Mouse (Mus musculus) intestine, embryonic 15.5 days (tissue): Measurements from ENCODE around the gene Tmem139. TPM values are rescaled to one million over a fixed set of nuclear protein-coding genes. Genes with fewer than 3 reads are reported as not detected.

Source experiments
- ATAC-seq: fragments of 200-750 bp; cut with Nextera tagmentation; 2 replicates; pipeline ENCODE4 v1.8.0; 2017; ENCODE audit warnings: moderate TSS enrichment, moderate library complexity
- H3K27ac ChIP-seq: fragments of 300-500 bp; sonication (generic); 2 replicates; pipeline ENCODE4 v1.5.1; 2015; ENCODE audit warnings: mild to moderate bottlenecking, inconsistent platforms
- H3K27me3 ChIP-seq: fragments of 300-500 bp; sonication (generic); replicated peaks from 2 replicates; pipeline ENCODE4 v1.6.1; 2015; ENCODE audit warnings: inconsistent platforms
- H3K36me3 ChIP-seq: fragments of 300-500 bp; sonication (generic); 2 replicates; pipeline ENCODE4 v1.6.1; 2015; ENCODE audit warnings: inconsistent platforms
- H3K4me1 ChIP-seq: fragments of 300-500 bp; sonication (generic); replicated peaks from 2 replicates; pipeline ENCODE4 v1.6.1; 2015; ENCODE audit warnings: inconsistent platforms
- H3K4me2 ChIP-seq: fragments of 300-500 bp; sonication (generic); replicated peaks from 2 replicates; pipeline ENCODE4 v1.6.1; 2015; ENCODE audit warnings: mild to moderate bottlenecking, inconsistent platforms
- H3K4me3 ChIP-seq: fragments of 300-500 bp; sonication (generic); replicated peaks from 2 replicates; pipeline ENCODE4 v1.5.1; 2015; ENCODE audit warnings: inconsistent platforms
- H3K9ac ChIP-seq: fragments of 300-500 bp; sonication (generic); 2 replicates; pipeline ENCODE4 v1.6.1; 2015; ENCODE audit warnings: inconsistent platforms
- H3K9me3 ChIP-seq: fragments of 300-500 bp; sonication (generic); 2 replicates; pipeline ENCODE4 v1.6.1; 2016; ENCODE audit warnings: inconsistent platforms
- WGBS: fragments of 180-500 bp; shearing (Covaris S2); methylation state at CpG from one replicate; pipeline ENCODE4 v1.1.7; 2015; 5-methylcytosine and 5-hydroxymethylcytosine counted together
- polyA plus RNA-seq: library from polyadenylated mRNA; unstranded; fragments of >200 nt; fragmentation: Nextera tagmentation; extraction: Ambion mirVana; gene quantifications from 2 replicates; pipeline ENCODE4 v1.2.1, GENCODE M21; 2015

Tmem139 gene
- polyA plus RNA-seq: 9.9 and 11.8 TPM in 2 replicates

DNA sequence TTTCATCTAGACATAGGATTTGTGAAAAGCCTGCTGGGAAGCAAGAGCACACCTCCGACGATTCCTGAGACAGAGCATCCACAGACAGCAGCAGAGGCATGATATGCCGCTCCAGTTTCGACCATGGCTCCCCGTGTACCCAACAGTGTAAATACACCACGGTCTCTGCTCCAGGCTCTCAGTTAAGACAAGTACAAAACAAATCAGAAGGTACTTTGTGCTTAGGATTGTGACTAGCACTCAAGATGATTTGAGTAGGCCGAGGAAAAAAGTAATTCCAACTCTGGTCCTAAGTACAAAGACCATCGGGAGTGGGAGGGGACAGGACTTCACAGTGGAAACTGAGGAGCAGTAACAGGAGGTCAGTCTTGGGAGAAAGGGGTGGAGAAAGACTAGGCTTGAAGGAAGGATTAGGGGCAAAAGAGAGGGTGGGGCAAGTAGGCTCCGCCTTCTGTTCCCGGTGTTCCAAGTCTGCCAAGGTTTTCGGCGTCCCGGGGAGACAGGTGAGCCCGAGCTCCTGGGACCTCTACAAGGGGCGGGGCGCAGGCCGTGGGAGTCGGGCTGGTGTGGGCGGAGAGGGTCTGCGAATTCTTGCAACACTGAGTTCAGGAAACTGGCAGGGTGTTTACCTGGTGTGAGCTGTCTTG lies at the start of gene Tmem139:
TSS of gene Tmem139 (plus strand) at position 447 of the 647 bp plus-strand sequence.
- Histone ChIP-seq H3K9ac (0 out of 2 replicates have a peak within 1 kb of the TSS, but pooled peaks have one; percentile 20), H3K4me1 (peaks cover 2% of the 10 kb centered on the region; the same call in 1 of the 2 replicates), H3K27ac (peak within 1 kb of the TSS; percentile 77), H3K4me3 (peak within 1 kb of the TSS; percentile 26), H3K27me3 (no peaks in the 10 kb centered on the region), H3K36me3 (no peaks in the 10 kb centered on the region), H3K4me2 (peak within 1 kb of the TSS; percentile 51), H3K9me3 (no peaks in the 10 kb centered on the region)
- peak; percentile 42 for ATAC-seq
- WGBS: 11% methylated on average over 20 of the region's 20 CpGs

DNA sequence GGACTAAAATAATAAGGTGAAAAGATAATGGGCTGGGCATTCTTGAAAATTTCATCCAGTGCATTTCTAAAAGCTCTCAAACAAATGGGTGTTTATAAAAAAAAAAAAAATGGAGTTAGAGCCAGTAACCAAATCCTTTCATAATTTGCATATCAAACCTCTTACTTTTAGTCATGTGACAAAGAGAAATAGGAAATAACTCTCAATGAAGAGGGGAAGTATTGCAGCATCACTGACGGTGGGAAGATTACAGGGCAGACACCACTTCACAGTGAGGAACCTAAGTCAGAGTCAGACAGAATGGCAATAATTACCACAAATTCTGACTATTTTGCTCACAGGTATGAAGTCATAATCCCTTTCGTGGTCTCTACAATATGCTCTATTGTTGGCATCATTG lies 46.7 kb upstream of the Tmem139 start, which contains the start of gene Tas2r144:
TSS of gene Tas2r144 (plus strand) at position 301 of the 400 bp plus-strand sequence.
- no peaks in the 10 kb centered on the region for H3K36me3 ChIP-seq
- no peak within 1 kb of the TSS for H3K9ac ChIP-seq
- no peak within 1 kb of the TSS for H3K4me3 ChIP-seq
- 78% methylated on average over 2 of the region's 2 CpGs for WGBS
- H3K9me3 ChIP-seq: no peaks in the 10 kb centered on the region
- no peak within 1 kb of the TSS for H3K27ac ChIP-seq
- no peaks in the 10 kb centered on the region for H3K4me1 ChIP-seq
- no peak within 1 kb of the TSS for H3K4me2 ChIP-seq
- H3K27me3 ChIP-seq: no peaks in the 10 kb centered on the region
- no peak for ATAC-seq

DNA sequence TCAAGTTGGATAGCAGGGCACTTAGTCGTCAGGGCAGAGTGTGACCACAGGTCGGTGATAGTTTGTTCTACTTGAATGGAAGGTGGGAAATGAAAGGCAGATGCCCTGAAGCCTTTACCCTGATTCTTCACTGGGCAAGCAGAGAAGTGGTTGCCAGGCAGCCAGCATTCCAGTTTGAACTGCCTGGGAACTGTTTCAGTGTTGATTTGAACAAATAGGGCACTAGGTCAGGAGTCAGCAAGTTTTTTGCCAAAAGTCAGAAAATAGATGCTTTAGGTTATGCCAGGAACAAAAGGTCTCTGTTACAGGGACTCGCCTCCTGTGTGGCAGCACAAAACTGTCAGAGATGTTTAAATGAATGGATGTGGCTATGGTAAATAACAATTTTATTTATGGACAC lies 39.5 kb upstream of the Tmem139 start:
- no peaks in the 10 kb centered on the region for H3K36me3 ChIP-seq
- WGBS: 68% methylated on average over 3 of the region's 3 CpGs
- no peaks in the 10 kb centered on the region for H3K4me1 ChIP-seq
- no peak overlapping the region for H3K27ac ChIP-seq
- no peak for ATAC-seq
- no peak overlapping the region for H3K9ac ChIP-seq
- no peak overlapping the region for H3K4me3 ChIP-seq
- no peaks in the 10 kb centered on the region for H3K27me3 ChIP-seq
- no peak overlapping the region for H3K4me2 ChIP-seq
- H3K9me3 ChIP-seq: no peaks in the 10 kb centered on the region

DNA sequence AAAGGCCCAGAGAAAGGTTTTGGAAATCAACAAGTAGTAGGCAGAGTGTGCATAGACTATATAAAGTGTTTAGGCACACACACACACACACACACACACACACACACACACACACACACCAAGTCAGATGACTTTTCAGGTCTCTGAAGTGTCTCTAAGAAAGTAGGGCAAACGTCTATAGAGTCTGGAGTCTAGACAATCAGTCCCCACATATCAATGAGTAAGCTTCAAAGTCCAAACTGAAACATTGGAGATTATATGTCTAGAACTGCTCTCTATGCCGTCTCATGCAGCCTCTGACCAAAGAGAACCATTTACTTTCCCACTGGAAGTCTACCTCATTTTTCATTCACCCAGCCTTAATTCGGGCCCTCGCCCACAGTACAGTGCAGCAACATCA lies 36.7 kb upstream of the Tmem139 start:
- no peaks in the 10 kb centered on the region for H3K4me1 ChIP-seq
- H3K36me3 ChIP-seq: no peaks in the 10 kb centered on the region
- no peaks in the 10 kb centered on the region for H3K27me3 ChIP-seq
- H3K9me3 ChIP-seq: no peaks in the 10 kb centered on the region
- WGBS: 69% methylated on average over 4 of the region's 4 CpGs
- H3K9ac ChIP-seq: no peak overlapping the region
- peak; percentile 49 for ATAC-seq
- no peak overlapping the region for H3K27ac ChIP-seq
- H3K4me2 ChIP-seq: no peak overlapping the region
- no peak overlapping the region for H3K4me3 ChIP-seq

DNA sequence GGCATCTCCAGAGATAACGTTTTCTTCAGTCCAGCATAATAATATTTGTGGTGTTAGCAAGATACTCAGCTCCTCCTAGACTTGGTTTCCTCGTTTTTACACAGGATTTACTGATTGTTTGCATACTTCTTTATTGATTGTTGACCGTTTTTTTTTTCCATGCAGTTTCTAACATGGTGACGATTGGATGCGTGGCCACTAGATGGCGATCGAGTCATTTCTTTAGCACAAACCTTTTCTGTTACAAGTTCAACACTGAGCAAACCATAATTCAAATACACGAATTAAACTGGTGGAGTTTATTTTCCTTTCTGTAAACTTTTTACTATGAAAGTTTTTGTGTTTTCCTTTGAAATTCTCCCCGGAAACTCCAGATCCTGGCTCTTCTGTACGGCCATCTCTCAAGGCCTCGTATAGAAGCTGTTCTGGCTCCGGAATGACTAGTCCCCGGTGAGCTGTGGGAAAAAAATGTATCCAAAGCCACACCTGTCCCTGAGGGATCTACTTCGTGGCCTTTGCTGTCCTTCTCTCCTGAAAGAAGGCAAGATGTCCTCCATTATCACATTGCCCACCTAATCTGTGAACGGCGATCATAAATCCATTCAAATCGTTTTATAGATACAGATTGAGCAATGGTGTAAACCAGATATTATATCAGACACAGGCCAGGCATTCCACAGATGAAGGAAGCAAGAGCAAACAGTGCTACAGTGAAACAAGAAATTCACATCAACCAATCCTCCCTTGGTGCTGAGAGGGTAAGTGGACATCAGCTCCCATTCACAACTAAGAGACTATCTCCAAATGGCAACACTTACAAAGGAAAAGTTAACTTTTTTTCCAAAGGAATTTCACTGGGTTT lies 34.3 kb upstream of the Tmem139 start:
- Histone ChIP-seq H3K9me3 (no peaks in the 10 kb centered on the region), H3K27me3 (no peaks in the 10 kb centered on the region), H3K27ac (no peak overlapping the region), H3K4me2 (no peak overlapping the region), H3K4me1 (no peaks in the 10 kb centered on the region), H3K4me3 (no peak overlapping the region), H3K9ac (no peak overlapping the region), H3K36me3 (no peaks in the 10 kb centered on the region)
- WGBS: 25% methylated on average over 17 of the region's 17 CpGs
- ATAC-seq: peak; percentile 78

DNA sequence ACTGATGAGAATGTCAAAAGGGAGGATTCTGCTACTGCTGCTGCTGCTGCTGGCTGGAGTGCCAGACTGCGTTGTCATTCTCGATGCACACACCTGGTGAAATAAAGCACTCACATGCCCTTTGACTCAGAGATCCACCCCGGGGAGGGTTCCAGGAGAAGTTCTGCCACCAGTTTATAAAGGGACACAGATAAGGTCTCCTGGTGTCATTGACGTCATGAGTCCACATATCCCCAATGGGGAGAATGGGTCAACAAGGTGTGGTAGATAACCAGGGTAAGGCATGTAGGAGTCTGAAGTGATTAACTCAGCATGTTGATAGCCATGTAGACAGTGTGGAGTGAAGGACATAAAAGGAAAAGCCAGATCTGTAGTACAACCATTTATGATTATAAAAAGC lies 32.2 kb upstream of the Tmem139 start:
- Histone ChIP-seq H3K9ac (no peak overlapping the region), H3K9me3 (no peaks in the 10 kb centered on the region), H3K4me1 (no peaks in the 10 kb centered on the region), H3K27ac (no peak overlapping the region), H3K4me3 (no peak overlapping the region), H3K27me3 (no peaks in the 10 kb centered on the region), H3K4me2 (no peak overlapping the region), H3K36me3 (no peaks in the 10 kb centered on the region)
- ATAC-seq: peak; percentile 86
- 51% methylated on average over 4 of the region's 4 CpGs for WGBS

DNA sequence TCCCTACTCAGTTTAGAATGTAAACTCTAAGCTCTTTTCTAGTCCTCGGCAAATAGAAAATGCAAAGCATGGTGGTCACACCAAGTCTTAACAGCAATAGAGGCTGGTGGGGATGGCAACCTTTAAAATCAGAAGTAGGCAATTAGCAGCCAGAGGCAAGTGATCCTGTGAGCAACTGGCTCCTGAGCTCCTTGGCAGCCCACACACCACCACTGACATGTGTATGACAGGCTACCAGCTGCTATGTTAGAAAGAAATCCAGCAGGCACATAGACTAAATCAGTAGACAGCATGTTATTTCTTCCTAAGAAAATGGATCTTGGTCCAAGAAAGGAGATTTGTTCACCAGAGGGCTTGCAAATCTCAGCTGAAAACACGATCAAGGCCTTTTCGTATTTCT lies 30.6 kb upstream of the Tmem139 start:
- Histone ChIP-seq H3K9ac (no peak overlapping the region), H3K27me3 (no peaks in the 10 kb centered on the region), H3K27ac (no peak overlapping the region), H3K9me3 (no peaks in the 10 kb centered on the region), H3K4me1 (no peaks in the 10 kb centered on the region), H3K4me3 (no peak overlapping the region), H3K36me3 (no peaks in the 10 kb centered on the region), H3K4me2 (no peak overlapping the region)
- no peak for ATAC-seq
- WGBS: 87% methylated on average over 3 of the region's 3 CpGs

DNA sequence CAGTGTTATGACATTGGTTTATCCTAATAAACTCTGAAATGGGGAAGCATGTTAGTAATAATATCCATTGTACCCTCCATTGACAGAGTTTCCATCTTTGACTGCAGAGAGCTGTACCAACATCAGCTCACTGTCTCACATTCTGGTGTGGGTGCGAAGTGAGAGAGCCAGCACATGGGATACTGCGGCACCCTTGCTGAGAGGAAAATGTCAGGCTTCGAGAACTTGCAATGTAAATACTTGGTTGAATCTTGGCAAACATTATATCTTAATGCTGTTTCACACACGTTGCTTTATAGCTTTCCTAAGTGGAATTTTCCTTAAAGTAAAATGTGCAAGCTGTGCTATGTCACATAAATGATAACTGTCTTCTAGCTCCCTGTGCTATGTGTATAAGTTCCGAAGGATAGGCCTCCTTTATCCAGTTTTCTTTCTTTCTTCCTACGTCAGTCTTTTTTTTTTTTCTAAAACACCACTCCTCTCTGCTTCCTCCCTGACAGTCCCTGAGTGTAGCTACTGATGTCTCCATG lies 24.4 kb upstream of the Tmem139 start:
- no peaks in the 10 kb centered on the region for H3K36me3 ChIP-seq
- H3K9me3 ChIP-seq: no peaks in the 10 kb centered on the region
- WGBS: 48% methylated on average over 6 of the region's 6 CpGs
- no peaks in the 10 kb centered on the region for H3K27me3 ChIP-seq
- ATAC-seq: no peak
- no peak overlapping the region for H3K4me2 ChIP-seq
- H3K9ac ChIP-seq: no peak overlapping the region
- H3K27ac ChIP-seq: no peak overlapping the region
- H3K4me3 ChIP-seq: no peak overlapping the region
- no peaks in the 10 kb centered on the region for H3K4me1 ChIP-seq

DNA sequence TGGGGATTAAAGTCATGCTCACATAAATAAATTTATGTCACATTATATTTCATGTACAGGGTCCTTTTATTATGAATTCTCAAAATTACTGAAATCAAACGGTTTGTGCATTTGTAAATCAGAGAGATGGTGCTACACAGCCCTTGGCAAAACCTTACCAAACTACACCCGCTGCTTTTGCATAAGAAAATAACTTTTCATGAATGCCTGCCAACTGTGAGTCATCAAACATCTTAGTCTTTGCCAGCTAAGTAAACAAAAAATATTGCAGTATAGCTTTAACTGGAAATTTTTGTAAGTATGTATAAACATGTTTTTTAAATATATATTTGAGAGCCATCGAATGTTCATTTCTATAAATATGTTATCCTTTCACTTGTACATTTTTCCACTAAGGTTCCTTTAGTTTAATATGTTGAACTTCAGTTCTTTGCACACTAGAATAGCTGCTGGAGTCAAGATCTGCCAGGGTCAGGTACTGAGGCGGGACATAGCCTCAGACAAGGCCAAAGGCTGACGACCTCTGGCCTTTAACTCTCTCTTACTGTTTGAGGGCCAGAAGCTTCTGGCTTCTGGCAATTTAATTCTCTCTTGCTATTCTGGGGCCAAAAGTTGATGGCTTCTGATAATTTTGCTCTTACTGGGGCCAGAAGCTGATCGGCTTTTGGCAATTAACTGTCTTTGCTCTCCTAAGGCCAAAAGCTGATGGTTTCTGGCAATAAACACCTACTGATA lies 20.3 kb upstream of the Tmem139 start:
- H3K4me2 ChIP-seq: no peak overlapping the region
- ATAC-seq: no peak
- 66% methylated on average over 6 of the region's 6 CpGs for WGBS
- H3K27me3 ChIP-seq: no peaks in the 10 kb centered on the region
- peaks cover 6% of the 10 kb centered on the region; the same call in 1 of the 2 replicates for H3K4me1 ChIP-seq
- no peak overlapping the region for H3K4me3 ChIP-seq
- H3K9me3 ChIP-seq: no peaks in the 10 kb centered on the region
- no peak overlapping the region for H3K27ac ChIP-seq
- H3K9ac ChIP-seq: no peak overlapping the region
- no peaks in the 10 kb centered on the region for H3K36me3 ChIP-seq

DNA sequence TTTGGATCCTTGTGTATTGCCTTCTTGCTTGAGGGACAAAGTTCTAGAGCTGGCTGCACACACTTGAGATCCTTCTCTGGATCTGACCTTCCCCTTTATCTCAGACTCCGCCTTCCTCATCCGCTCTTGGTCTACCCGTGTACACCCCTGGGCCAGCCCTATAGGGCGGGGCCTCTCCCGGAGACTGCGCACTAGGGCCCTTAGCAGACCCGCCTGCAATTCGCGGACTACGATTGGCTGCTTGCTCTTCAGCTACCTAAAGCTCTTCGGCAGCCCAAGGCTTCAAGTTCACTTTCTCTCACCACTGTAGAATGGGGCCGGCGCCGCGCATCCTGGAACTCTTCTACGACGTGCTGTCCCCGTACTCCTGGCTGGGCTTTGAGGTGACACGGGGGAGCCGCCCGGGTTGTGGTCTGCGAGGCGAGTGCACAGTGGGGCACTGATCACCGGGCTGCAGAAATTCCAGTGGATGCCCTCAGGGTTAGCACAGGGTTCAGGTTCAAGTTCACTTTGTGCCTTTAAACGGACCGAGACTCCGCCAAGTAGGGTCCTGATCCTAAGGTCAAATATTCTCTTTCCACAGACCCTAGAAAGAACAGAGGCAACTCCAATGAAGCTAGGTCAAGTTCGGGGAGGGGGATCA lies 15.9 kb upstream of the Tmem139 start, which contains the start of gene Gstk1:
TSS of gene Gstk1 (plus strand) at position 225 of the 643 bp plus-strand sequence.
- peak; percentile 99 for ATAC-seq
- Histone ChIP-seq H3K4me3 (peak within 1 kb of the TSS; percentile 43), H3K4me1 (peaks cover 13% of the 10 kb centered on the region; the same call in 1 of the 2 replicates), H3K27me3 (no peaks in the 10 kb centered on the region), H3K36me3 (no peaks in the 10 kb centered on the region), H3K4me2 (peak within 1 kb of the TSS; percentile 80), H3K9ac (peak within 1 kb of the TSS; percentile 29), H3K27ac (no peak within 1 kb of the TSS), H3K9me3 (no peaks in the 10 kb centered on the region)
- 3% methylated on average over 28 of the region's 28 CpGs for WGBS

DNA sequence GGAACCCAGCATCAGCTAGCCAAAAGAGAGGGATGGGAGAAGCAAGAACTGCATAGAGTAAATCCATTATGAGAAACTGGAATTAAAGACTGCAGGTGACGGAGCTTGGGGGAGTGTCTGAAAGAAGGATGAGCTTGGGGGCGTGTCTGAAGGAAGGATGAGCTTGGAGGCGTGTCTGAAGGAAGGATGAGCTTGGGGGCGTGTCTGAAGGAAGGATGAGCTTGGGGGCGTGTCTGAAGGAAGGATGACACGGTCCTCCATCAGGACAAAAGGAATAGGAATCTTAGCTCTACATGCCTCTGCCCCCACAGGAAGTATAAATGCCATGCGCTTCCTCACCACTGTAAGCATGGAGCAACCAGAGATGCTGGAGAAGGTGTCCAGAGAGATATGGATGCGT lies 14.6 kb upstream of the Tmem139 start:
- Histone ChIP-seq H3K4me2 (peak overlapping the region; percentile 40), H3K9me3 (no peaks in the 10 kb centered on the region), H3K36me3 (no peaks in the 10 kb centered on the region), H3K27me3 (no peaks in the 10 kb centered on the region), H3K9ac (no peak overlapping the region), H3K4me1 (peaks cover 15% of the 10 kb centered on the region; the same call in 1 of the 2 replicates), H3K4me3 (peak overlapping the region; percentile 15; the same call in 1 of the 2 replicates), H3K27ac (no peak overlapping the region)
- WGBS: 17% methylated on average over 8 of the region's 8 CpGs
- no peak for ATAC-seq
